Comparison of ENCODE assay signal across 24 mouse cellular contexts in genomic region chr16:35867726-35868125, GRCm38 (mm10). TPM values are rescaled to one million over a fixed set of nuclear protein-coding genes. Genes with fewer than 3 reads are reported as not detected.
DNase-seq lines count a peak whose midpoint lies in the region; TF ChIP-seq lines count a peak whose summit lies in the region.
"Had no signal": no experiment of that assay in that cellular context is flagged by ENCODE, and none has a peak within 500 bp of the region (broad histone marks: within the 10 kb centered on the region; RNA-seq: fewer than 3 reads in every experiment).

No protein-coding gene starts in this region.

- DNase-seq in heart, adult 11 months = peak; percentile 82
- no peak for DNase-seq in heart, postnatal 36 days
- DNase-seq in R1 (ENCODE audit: low read depth, low spot score) = peak; percentile 86
- no peak for DNase-seq in urinary bladder, postnatal 36 days (ENCODE audit: low spot score in 2 of 2)
- DNase-seq in cerebellum, adult 8-10 months = no peak
- DNase-seq: adrenal gland, adult 8-10 months; adrenal gland, postnatal 25 days; cerebellum, adult 11 months; cerebellum, adult 2 months; cerebellum, postnatal 10 days; cerebellum, postnatal 36 days; embryo, embryonic 11 days; gastrocnemius, postnatal 10 days; gastrocnemius, postnatal 36 days; heart, postnatal 10 days; heart, postnatal 4 days; kidney, adult 18-20 months had no signal

- peaks cover 14% of the 10 kb centered on the region; the same call in 1 of the 2 replicates for H3K4me1 ChIP-seq in small intestine, adult 2 months (ENCODE audit: control insufficient read depth, insufficient read depth, insufficient read length, low read length)

- WGBS in small intestine, adult 2 months = 76% methylated on average over 11 of the region's 11 CpGs

- intact Hi-C loops in heart, postnatal 36 days (cut with DNase I) = no loop called here

- TF ChIP-seq CTCF in small intestine, adult 2 months (IDR thresholded peaks at IDR 0.05; ENCODE audit: extremely low read depth, insufficient read length, insufficient replicate concordance, low read depth, low read length) = no peak

- H3K36me3 ChIP-seq in small intestine, adult 2 months (ENCODE audit: control insufficient read depth, insufficient read depth, low read length) = peaks cover 34% of the 10 kb centered on the region
- H3K36me3 ChIP-seq: forebrain, embryonic 10.5 days; heart, embryonic 15.5 days had no signal

- H3K27ac ChIP-seq in small intestine, adult 2 months (ENCODE audit: insufficient read depth, low read depth, low read length) = no peak overlapping the region
- H3K27ac ChIP-seq: forebrain, embryonic 10.5 days; forebrain, embryonic 13.5 days; heart, embryonic 15.5 days; hindbrain, embryonic 14.5 days; hindbrain, postnatal 0 days had no signal

- no peak for TF ChIP-seq POLR2A in small intestine, adult 2 months (IDR thresholded peaks at IDR 0.05; ENCODE audit: low read depth, low read length)

- no peaks in the 10 kb centered on the region for H3K27me3 ChIP-seq in small intestine, adult 2 months (ENCODE audit: control insufficient read depth, insufficient read depth, low read length)
- H3K27me3 ChIP-seq: Patski had no signal

- H3K4me3 ChIP-seq in small intestine, adult 2 months (ENCODE audit: low read depth, low read length) = peak overlapping the region; percentile 29; the same call in 1 of the 2 replicates
- H3K4me3 ChIP-seq: forebrain, embryonic 10.5 days; forebrain, embryonic 13.5 days; heart, embryonic 15.5 days had no signal

RNA-seq across cellular contexts. Expression of gene Parp14, which starts 3.6 kb away (rescaled TPM):
- total RNA-seq in heart, postnatal 36 days (2021) = 10 to 100 TPM in 1 of 2 experiments, 1 to 10 TPM in 1; 9.9 to 16.2 TPM
- polyA plus RNA-seq in small intestine, adult 2 months (2012; rRNA removed) = 4.5 and 17.5 TPM in 2 replicates

Comparison
In these comparisons a context has a peak if more than half of its experiments do, and no peak if none do; other contexts are left out.
1. DNase-seq: peak in heart, adult 11 months (single experiment) and R1 (single experiment); none in heart, postnatal 36 days (0 of 2), urinary bladder, postnatal 36 days (0 of 2) and cerebellum, adult 8-10 months (single experiment).